Mouse (Mus musculus) stomach, embryonic 16.5 days (tissue): Measurements from ENCODE around the gene Megf11. TPM values are rescaled to one million over a fixed set of nuclear protein-coding genes. Genes with fewer than 3 reads are reported as not detected.

Experiments
- ATAC-seq: fragments of 200-750 bp; cut with Nextera tagmentation; 2 replicates; pipeline ENCODE4 v1.8.0; 2017; ENCODE audit warnings: moderate number of reproducible peaks, moderate TSS enrichment; ENCODE audit not compliant: insufficient read depth, low FRiP score
- H3K27ac ChIP-seq: fragments of 300-500 bp; sonication (generic); 2 replicates; pipeline ENCODE4 v1.5.1; 2014; ENCODE audit warnings: low read length
- H3K27me3 ChIP-seq: fragments of 300-500 bp; sonication (generic); 2 replicates; pipeline ENCODE4 v1.6.1; 2014; ENCODE audit warnings: low read length, control low read depth, mixed read lengths; ENCODE audit not compliant: control insufficient read depth, insufficient read depth
- H3K36me3 ChIP-seq: fragments of 300-500 bp; sonication (generic); 2 replicates; pipeline ENCODE4 v1.6.1; 2014; ENCODE audit warnings: low read length; ENCODE audit not compliant: control insufficient read depth, insufficient read depth
- H3K4me1 ChIP-seq: fragments of 300-500 bp; sonication (generic); 2 replicates; pipeline ENCODE4 v1.6.1; 2014; ENCODE audit warnings: low read length, control low read depth, mixed read lengths; ENCODE audit not compliant: control insufficient read depth, insufficient read depth
- H3K4me2 ChIP-seq: fragments of 300-500 bp; sonication (generic); 2 replicates; pipeline ENCODE4 v1.6.1; 2014; ENCODE audit warnings: low read depth, low read length, mixed read lengths
- H3K4me3 ChIP-seq: fragments of 300-500 bp; sonication (generic); replicated peaks from 2 replicates; pipeline ENCODE4 v1.5.1; 2014; ENCODE audit warnings: mild to moderate bottlenecking, low read length
- H3K9ac ChIP-seq: fragments of 300-500 bp; sonication (generic); 2 replicates; pipeline ENCODE4 v1.6.1; 2014; ENCODE audit warnings: low read length
- H3K9me3 ChIP-seq: fragments of 300-500 bp; sonication (generic); replicated peaks from 2 replicates; pipeline ENCODE4 v1.6.1; 2016; ENCODE audit warnings: low read length, control low read depth; ENCODE audit not compliant: control insufficient read depth
- WGBS: fragments of 180-500 bp; shearing (Covaris S2); extraction: QIAGEN DNeasy Blood & Tissue Kit; methylation state at CpG from one replicate; pipeline ENCODE4 v1.1.7; 2014; 5-methylcytosine and 5-hydroxymethylcytosine counted together
- polyA plus RNA-seq: library from polyadenylated mRNA; unstranded; fragments of >200 nt; fragmentation: Nextera tagmentation; extraction: Ambion mirVana; gene quantifications from 2 replicates; pipeline ENCODE4 v1.2.1, GENCODE M21; 2015

Gene Megf11
- polyA plus RNA-seq, 1 experiment from 2014 or later, result 1.2 TPM

GRCm38 (mm10) chr9:64568467-64569260 lies 183.2 kb downstream of the Megf11 start:
- no peak overlapping the region for H3K4me2 ChIP-seq
- H3K4me1 ChIP-seq, result peaks cover 4% of the 10 kb centered on the region; the same call in 1 of the 2 replicates
- H3K4me3 ChIP-seq, result no peak overlapping the region
- no peak for ATAC-seq
- H3K9me3 ChIP-seq, result no peaks in the 10 kb centered on the region
- no peak overlapping the region for H3K27ac ChIP-seq
- 45% methylated on average over 8 of the region's 8 CpGs for WGBS
- H3K36me3 ChIP-seq, result no peaks in the 10 kb centered on the region
- no peaks in the 10 kb centered on the region for H3K27me3 ChIP-seq
- H3K9ac ChIP-seq, result no peak overlapping the region

- Histone ChIP-seq H3K9ac (no peak overlapping the region), H3K9me3 (no peaks in the 10 kb centered on the region), H3K36me3 (no peaks in the 10 kb centered on the region), H3K4me2 (no peak overlapping the region), H3K4me1 (peaks cover under 1% of the 10 kb centered on the region; the same call in 1 of the 2 replicates), H3K27me3 (no peaks in the 10 kb centered on the region), H3K27ac (no peak overlapping the region), H3K4me3 (no peak overlapping the region)
- no peak for ATAC-seq
- WGBS, result 57% methylated on average over 4 of the region's 4 CpGs
Observed at GRCm38 (mm10) chr9:64570448-64570847, 185.0 kb downstream of the Megf11 start.

- H3K36me3 ChIP-seq, result no peaks in the 10 kb centered on the region
- H3K4me3 ChIP-seq, result no peak overlapping the region
- H3K4me2 ChIP-seq, result no peak overlapping the region
- no peak for ATAC-seq
- no peak overlapping the region for H3K27ac ChIP-seq
- no peak overlapping the region for H3K9ac ChIP-seq
- H3K4me1 ChIP-seq, result no peaks in the 10 kb centered on the region; the same call in 1 of the 2 replicates
- 71% methylated on average over 8 of the region's 8 CpGs for WGBS
- no peaks in the 10 kb centered on the region for H3K9me3 ChIP-seq
- H3K27me3 ChIP-seq, result no peaks in the 10 kb centered on the region
Observed at GRCm38 (mm10) chr9:64571091-64571490, 185.7 kb downstream of the Megf11 start.

- no peaks in the 10 kb centered on the region for H3K36me3 ChIP-seq
- no peaks in the 10 kb centered on the region for H3K27me3 ChIP-seq
- H3K9ac ChIP-seq, result no peak overlapping the region
- no peak overlapping the region for H3K4me3 ChIP-seq
- no peak overlapping the region for H3K4me2 ChIP-seq
- H3K27ac ChIP-seq, result no peak overlapping the region
- ATAC-seq, result no peak
- H3K9me3 ChIP-seq, result no peaks in the 10 kb centered on the region
- WGBS, result 69% methylated on average over 7 of the region's 7 CpGs
- no peaks in the 10 kb centered on the region for H3K4me1 ChIP-seq
Observed at GRCm38 (mm10) chr9:64572629-64573190, 187.3 kb downstream of the Megf11 start.

GRCm38 (mm10) chr9:64575658-64576057 lies 190.2 kb downstream of the Megf11 start:
- no peak for ATAC-seq

GRCm38 (mm10) chr9:64576143-64576878 lies 190.9 kb downstream of the Megf11 start:
- peak; percentile 35; the same call in 1 of the 2 replicates for ATAC-seq
- no peak overlapping the region for H3K27ac ChIP-seq
- no peak overlapping the region for H3K4me2 ChIP-seq
- H3K27me3 ChIP-seq, result no peaks in the 10 kb centered on the region
- no peaks in the 10 kb centered on the region for H3K4me1 ChIP-seq
- H3K9me3 ChIP-seq, result no peaks in the 10 kb centered on the region
- WGBS, result 42% methylated on average over 5 of the region's 5 CpGs
- no peaks in the 10 kb centered on the region for H3K36me3 ChIP-seq
- H3K4me3 ChIP-seq, result no peak overlapping the region
- H3K9ac ChIP-seq, result no peak overlapping the region

More at GRCm38 (mm10) chr9:64575658-64576057, 190.2 kb downstream of the Megf11 start:
- Histone ChIP-seq H3K36me3 (no peaks in the 10 kb centered on the region), H3K27me3 (no peaks in the 10 kb centered on the region), H3K4me3 (no peak overlapping the region), H3K9me3 (no peaks in the 10 kb centered on the region), H3K9ac (no peak overlapping the region), H3K4me2 (no peak overlapping the region), H3K4me1 (no peaks in the 10 kb centered on the region), H3K27ac (no peak overlapping the region)

- Histone ChIP-seq H3K4me3 (no peak overlapping the region), H3K4me2 (no peak overlapping the region), H3K9ac (no peak overlapping the region), H3K27me3 (no peaks in the 10 kb centered on the region), H3K4me1 (no peaks in the 10 kb centered on the region), H3K27ac (no peak overlapping the region), H3K9me3 (no peaks in the 10 kb centered on the region), H3K36me3 (no peaks in the 10 kb centered on the region)
- no peak for ATAC-seq
- WGBS, result 70% methylated on average over 3 of the region's 3 CpGs
Observed at GRCm38 (mm10) chr9:64577156-64577555, 191.7 kb downstream of the Megf11 start.

- Histone ChIP-seq H3K27ac (no peak overlapping the region), H3K4me2 (no peak overlapping the region), H3K9ac (no peak overlapping the region), H3K4me3 (no peak overlapping the region), H3K4me1 (no peaks in the 10 kb centered on the region), H3K27me3 (no peaks in the 10 kb centered on the region), H3K9me3 (no peaks in the 10 kb centered on the region), H3K36me3 (no peaks in the 10 kb centered on the region)
- ATAC-seq, result no peak
Observed at GRCm38 (mm10) chr9:64578014-64578413, 192.6 kb downstream of the Megf11 start.

GRCm38 (mm10) chr9:64579306-64579705 lies 193.9 kb downstream of the Megf11 start:
- Histone ChIP-seq H3K4me2 (no peak overlapping the region), H3K27me3 (no peaks in the 10 kb centered on the region), H3K9me3 (no peaks in the 10 kb centered on the region), H3K9ac (no peak overlapping the region), H3K27ac (no peak overlapping the region), H3K4me3 (no peak overlapping the region), H3K36me3 (no peaks in the 10 kb centered on the region), H3K4me1 (no peaks in the 10 kb centered on the region)
- ATAC-seq, result no peak
- WGBS, result 83% methylated on average over 1 of the region's 1 CpGs
